Mouse (Mus musculus) ES-Bruce4 (cell line): ENCODE results near the gene Cyp27b1. TPM values are rescaled to one million over a fixed set of nuclear protein-coding genes. Genes with fewer than 3 reads are reported as not detected.
A peak's percentile ranks its signal among the peaks of the same experiment; 100 is the strongest.

Experiments
- H3K27ac ChIP-seq: 2 replicates; pipeline ENCODE4 v1.5.1; 2012; ENCODE audit warnings: low read length, inconsistent platforms; ENCODE audit not compliant: insufficient read depth
- H3K27me3 ChIP-seq: 2 replicates; pipeline ENCODE4 v1.6.1; 2012; ENCODE audit warnings: mild to moderate bottlenecking, low read length, inconsistent platforms; ENCODE audit not compliant: control insufficient read depth, poor library complexity, insufficient read depth, severe bottlenecking
- H3K36me3 ChIP-seq: 2 replicates; pipeline ENCODE4 v1.6.1; 2012; ENCODE audit warnings: inconsistent platforms, mild to moderate bottlenecking, low read length, moderate library complexity; ENCODE audit not compliant: control insufficient read depth, poor library complexity, insufficient read depth, severe bottlenecking
- H3K4me1 ChIP-seq: one replicate; pipeline ENCODE4 v1.8.1; 2011; ENCODE audit warnings: low read length; ENCODE audit not compliant: control insufficient read depth, insufficient read depth
- H3K4me3 ChIP-seq: 2 replicates; pipeline ENCODE4 v1.5.1; 2011; ENCODE audit warnings: low read depth, mild to moderate bottlenecking, low read length
- H3K9ac ChIP-seq: 2 replicates; pipeline ENCODE4 v1.6.1; 2012; ENCODE audit warnings: low read depth, mild to moderate bottlenecking, inconsistent platforms; ENCODE audit not compliant: poor library complexity, severe bottlenecking
- H3K9me3 ChIP-seq: replicated peaks from 2 replicates; pipeline ENCODE4 v1.6.1; 2012; ENCODE audit warnings: mild to moderate bottlenecking, low read length, inconsistent platforms; ENCODE audit not compliant: control insufficient read depth, poor library complexity, insufficient read depth, severe bottlenecking
- CTCF ChIP-seq: IDR thresholded peaks from one replicate; pipeline ENCODE4 v1.8.1; 2011; ENCODE audit warnings: low read depth, low read length
- EP300 ChIP-seq: IDR thresholded peaks from 2 replicates; pipeline ENCODE4 v1.6.1; 2011; ENCODE audit warnings: low read depth, low read length; ENCODE audit not compliant: insufficient read depth
- POLR2A ChIP-seq: IDR thresholded peaks from one replicate; pipeline ENCODE4 v1.8.1; 2011; ENCODE audit warnings: low read length; ENCODE audit not compliant: insufficient read depth
- polyA plus RNA-seq: library from polyadenylated mRNA; stranded (reverse); fragments of >200 nt; gene quantifications from 2 replicates; pipeline ENCODE4 v1.2.4, GENCODE M21; 2011; ENCODE audit warnings: low read depth; ENCODE audit not compliant: missing spikeins, insufficient read depth, insufficient read length

Gene Cyp27b1
- polyA plus RNA-seq, 1 experiment = 0.42 TPM

DNA sequence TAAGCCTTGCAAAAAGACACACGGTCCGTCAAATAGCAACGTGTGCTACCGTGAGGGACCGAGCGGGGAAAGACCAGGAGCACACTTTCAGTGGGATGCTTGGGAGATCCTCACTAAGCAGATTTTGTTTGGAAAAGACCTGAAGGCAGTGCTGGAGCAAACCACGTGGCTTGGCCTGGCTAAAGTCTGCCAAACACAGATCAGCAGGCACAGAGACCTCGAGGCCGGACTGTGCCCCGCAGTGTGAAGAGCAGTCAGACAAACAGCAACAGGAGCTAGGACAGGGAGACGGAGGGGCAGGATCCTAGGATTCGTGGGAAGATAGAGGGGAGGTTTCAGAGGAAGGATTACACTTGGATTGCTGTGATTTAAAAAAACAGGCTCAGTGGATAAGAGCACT lies 11.8 kb upstream of the Cyp27b1 start:
- Histone ChIP-seq H3K9ac (no peak overlapping the region), H3K9me3 (no peaks in the 10 kb centered on the region), H3K4me3 (no peak overlapping the region), H3K4me1 (no peaks in the 10 kb centered on the region), H3K36me3 (no peaks in the 10 kb centered on the region), H3K27ac (no peak overlapping the region), H3K27me3 (no peaks in the 10 kb centered on the region)
- TF ChIP-seq EP300 (no peak), CTCF (no peak), POLR2A (no peak)

DNA sequence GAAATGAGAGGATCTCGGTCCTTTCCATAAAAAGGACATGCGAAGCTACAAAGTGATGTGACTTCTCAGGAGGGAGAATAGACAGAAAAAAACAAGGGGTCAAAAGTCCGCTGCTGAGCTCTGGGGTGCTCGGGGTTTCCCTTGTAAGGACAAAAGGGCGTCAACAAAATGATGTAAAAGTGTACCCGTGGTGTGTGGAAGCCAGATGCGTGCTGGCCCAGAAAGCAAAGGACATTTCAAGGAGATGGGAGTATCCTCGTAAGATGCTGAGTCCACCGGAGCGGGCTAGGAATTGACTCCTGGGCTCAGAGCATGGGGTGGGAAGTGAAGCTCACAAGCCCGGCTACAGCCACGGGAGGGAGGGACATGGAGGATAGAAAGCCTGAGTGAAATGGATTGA lies 10.4 kb upstream of the Cyp27b1 start:
- Histone ChIP-seq H3K4me1 (no peaks in the 10 kb centered on the region), H3K9me3 (no peaks in the 10 kb centered on the region), H3K4me3 (no peak overlapping the region), H3K36me3 (no peaks in the 10 kb centered on the region), H3K27me3 (no peaks in the 10 kb centered on the region), H3K9ac (no peak overlapping the region), H3K27ac (no peak overlapping the region)
- no peak for TF ChIP-seq EP300
- TF ChIP-seq CTCF = no peak
- no peak for TF ChIP-seq POLR2A

DNA sequence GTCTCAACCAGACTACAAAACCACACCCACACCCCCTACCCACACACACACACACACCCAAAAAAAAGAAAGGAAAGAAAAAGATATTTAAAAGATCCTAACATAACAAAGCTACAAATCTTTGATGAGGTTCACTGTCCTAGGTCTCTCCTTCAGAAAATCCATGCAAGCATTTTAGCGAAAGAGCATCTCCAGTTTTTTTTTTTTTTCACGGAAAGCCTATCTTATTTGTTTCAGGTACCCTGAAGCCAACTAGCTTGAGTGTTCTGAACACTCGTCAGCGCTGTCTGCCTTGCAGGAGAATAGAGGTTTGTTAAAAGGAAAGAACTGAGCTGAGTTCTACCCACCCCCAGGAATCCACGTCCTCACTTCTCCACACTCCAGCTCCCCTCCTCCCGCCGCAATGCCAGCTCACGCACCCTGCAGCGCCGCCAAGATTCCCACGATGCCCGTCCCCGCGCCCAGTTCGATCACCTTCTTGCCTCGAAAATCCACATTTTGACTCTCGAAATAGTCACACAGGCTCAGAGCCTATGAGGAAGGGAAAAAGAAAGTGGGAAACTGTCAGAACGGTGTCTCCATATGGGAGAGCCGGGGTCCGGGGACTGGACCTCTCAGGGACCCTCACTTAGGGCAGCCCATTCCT lies 7.4 kb upstream of the Cyp27b1 start:
- Histone ChIP-seq H3K4me1 (no peaks in the 10 kb centered on the region), H3K9me3 (no peaks in the 10 kb centered on the region), H3K9ac (peak overlapping the region; percentile 75), H3K27ac (no peak overlapping the region), H3K36me3 (0 out of 2 replicates have a peak, but pooled peaks cover 4% of the 10 kb centered on the region), H3K4me3 (peak overlapping the region; percentile 80), H3K27me3 (no peaks in the 10 kb centered on the region)
- TF ChIP-seq CTCF = no peak
- no peak for TF ChIP-seq POLR2A
- TF ChIP-seq EP300 = no peak

DNA sequence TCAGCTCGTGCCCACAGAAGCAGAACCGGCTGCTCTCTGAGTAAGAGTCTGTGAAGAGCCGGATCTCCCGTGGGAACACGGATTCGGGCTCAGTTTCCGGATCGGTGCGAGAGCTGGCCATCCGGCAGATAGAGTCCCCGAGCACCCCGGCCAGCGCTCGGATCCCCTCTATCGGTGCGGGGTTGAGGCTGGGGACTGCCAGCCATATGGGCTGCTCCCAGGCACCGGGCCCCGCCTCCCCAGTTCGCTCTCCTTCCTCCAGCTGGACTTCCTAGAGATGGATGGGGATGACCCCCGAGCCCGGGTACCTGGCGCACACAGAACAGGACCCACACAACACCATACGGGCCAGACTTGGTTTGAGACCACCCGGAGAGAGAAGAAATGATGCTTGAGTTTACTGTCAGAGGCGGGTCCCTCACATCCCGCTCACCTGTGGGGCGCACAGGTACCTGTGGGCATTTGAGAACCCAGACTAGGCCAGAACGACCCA lies 6.7 kb upstream of the Cyp27b1 start, which contains the start of the genes Mettl1 and Eef1akmt3:
TSS of gene Mettl1 (plus strand) at position 141 of the 493 bp plus-strand sequence.
TSS of gene Eef1akmt3 (minus strand) at position 240 of the 493 bp plus-strand sequence.
- Histone ChIP-seq H3K27me3 (no peaks in the 10 kb centered on the region), H3K9me3 (no peaks in the 10 kb centered on the region)
- no peak for TF ChIP-seq CTCF
- no peak for TF ChIP-seq POLR2A
- no peak for TF ChIP-seq EP300

DNA sequence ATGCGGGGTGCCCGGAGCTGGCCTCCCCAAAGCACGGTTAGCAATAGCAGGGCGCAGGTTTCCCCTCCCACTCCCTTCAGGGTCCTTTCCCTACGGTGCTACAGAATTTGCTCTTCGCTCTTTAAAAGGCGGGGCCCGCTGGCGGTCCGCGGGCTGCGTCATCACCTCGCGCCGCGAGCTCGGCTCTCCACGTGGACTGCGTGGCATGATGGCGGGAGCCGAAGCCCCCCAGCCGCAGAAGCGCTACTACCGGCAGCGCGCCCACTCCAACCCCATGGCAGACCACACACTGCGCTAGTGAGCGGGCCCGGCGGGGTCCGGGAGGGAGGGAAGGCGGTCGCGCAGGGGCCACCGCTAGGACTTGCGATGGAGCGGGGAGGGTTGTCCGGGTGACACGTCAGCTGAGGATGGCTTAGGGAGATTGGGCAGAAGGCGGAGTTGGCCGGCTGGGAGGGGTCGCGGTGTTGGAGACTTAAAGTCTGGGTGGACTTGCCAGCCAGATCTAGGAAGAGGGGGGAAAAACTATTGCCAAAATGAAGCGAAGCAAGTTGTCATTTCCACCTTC lies 6.2 kb upstream of the Cyp27b1 start:
- Histone ChIP-seq H3K36me3 (0 out of 2 replicates have a peak, but pooled peaks cover 4% of the 10 kb centered on the region), H3K27me3 (no peaks in the 10 kb centered on the region), H3K9me3 (no peaks in the 10 kb centered on the region), H3K9ac (peak overlapping the region; percentile 75), H3K4me1 (no peaks in the 10 kb centered on the region), H3K27ac (no peak overlapping the region), H3K4me3 (peak overlapping the region; percentile 80)
- TF ChIP-seq EP300 = 0 out of 2 replicates have a peak, but pooled peaks have one; percentile 49
- TF ChIP-seq POLR2A = peak; percentile 9
- no peak for TF ChIP-seq CTCF

More for the DNA sequence above, 6.7 kb upstream of the Cyp27b1 start, which contains the start of the genes Mettl1 and Eef1akmt3:
- H3K4me1 ChIP-seq = no peaks in the 10 kb centered on the region
- 0 out of 2 replicates have a peak, but pooled peaks cover 4% of the 10 kb centered on the region for H3K36me3 ChIP-seq
- no peak within 1 kb of the TSS for H3K27ac ChIP-seq
- H3K4me3 ChIP-seq = peak within 1 kb of the TSS; percentile 80
- H3K9ac ChIP-seq = peak within 1 kb of the TSS; percentile 75
